In genomic region chr9:55510651-55511235, GRCm38 (mm10) we compare ENCODE assay signal across 8 mouse cellular contexts. TPM values are rescaled to one million over a fixed set of nuclear protein-coding genes. Genes with fewer than 3 reads are reported as not detected.
DNase-seq lines count a peak whose midpoint lies in the region; ATAC-seq lines count a peak whose summit lies in the region.

No protein-coding gene starts in this region.

- no peaks in the 10 kb centered on the region for H3K9me3 ChIP-seq in limb, embryonic 13.5 days

- peak overlapping the region; percentile 96 for H3K9ac ChIP-seq in limb, embryonic 13.5 days

- no peaks in the 10 kb centered on the region for H3K36me3 ChIP-seq in limb, embryonic 13.5 days

- peak overlapping the region; percentile 76 for H3K4me2 ChIP-seq in limb, embryonic 13.5 days (replicated peaks)

- DNase-seq in adrenal gland, postnatal 10 days, result peak; percentile 44
- DNase-seq in adrenal gland, adult 8-10 months, result no peak
- DNase-seq in R1 (ENCODE audit: low read depth, low spot score), result peak; percentile 4
- peak; percentile 24 to 58 for DNase-seq in heart, postnatal 10 days
- DNase-seq in left cerebral cortex, adult 11 months (ENCODE audit: low spot score), result no peak
- DNase-seq in frontal cortex, postnatal 25 days (ENCODE audit: low spot score in 2 of 2), result no peak
- no peak for DNase-seq in lung, adult 18-20 months

- peaks cover 9% of the 10 kb centered on the region for H3K4me1 ChIP-seq in limb, embryonic 13.5 days

- intact Hi-C loops in heart, postnatal 10 days (cut with DNase I), result no loop called here

- ATAC-seq in limb, embryonic 13.5 days (ENCODE audit: low FRiP score, low read depth), result no peak

- peak overlapping the region; percentile 96 for H3K4me3 ChIP-seq in limb, embryonic 13.5 days

- H3K27ac ChIP-seq in limb, embryonic 13.5 days, result no peak overlapping the region

- peaks cover 7% of the 10 kb centered on the region for H3K27me3 ChIP-seq in limb, embryonic 13.5 days

- WGBS in limb, embryonic 13.5 days, result 82% methylated on average over 10 of the region's 10 CpGs

RNA-seq across cellular contexts. Expression of gene Etfa, which starts 1.3 kb away (rescaled TPM):
- total RNA-seq in adrenal gland, postnatal 10 days (2021), result 1,000 to 10,000 TPM; 1,213 to 1,256 TPM
- total RNA-seq in adrenal gland, adult 8-10 months (2022), result 100 to 1,000 TPM; 214 to 386 (median 325) TPM
- 100 to 1,000 TPM; 704 to 707 TPM for total RNA-seq in heart, postnatal 10 days (2021)
- 176 and 180 TPM in 2 replicates for polyA plus RNA-seq in limb, embryonic 13.5 days (2015; fragmentation: Nextera tagmentation; extraction: Ambion mirVana)

RNA-seq across cellular contexts. Expression of gene Isl2, which starts 27.7 kb away (rescaled TPM):
- not detected for total RNA-seq in adrenal gland, postnatal 10 days (2021)
- not detected for total RNA-seq in adrenal gland, adult 8-10 months (2022)
- total RNA-seq in heart, postnatal 10 days (2021), result not detected
- 0.65 and 0.79 TPM in 2 replicates for polyA plus RNA-seq in limb, embryonic 13.5 days (2015; fragmentation: Nextera tagmentation; extraction: Ambion mirVana)

Comparison
In these comparisons a context has a peak if more than half of its experiments do, and no peak if none do; other contexts are left out.
1. DNase-seq: peak in adrenal gland, postnatal 10 days (single experiment), R1 (single experiment) and heart, postnatal 10 days (2 of 2); none in adrenal gland, adult 8-10 months (single experiment), left cerebral cortex, adult 11 months (single experiment), frontal cortex, postnatal 25 days (0 of 2) and lung, adult 18-20 months (0 of 2).